Comparison of ENCODE assay signal across 9 mouse cellular contexts in genomic region chr10:76964436-76964835, GRCm38 (mm10). TPM values are rescaled to one million over a fixed set of nuclear protein-coding genes. Genes with fewer than 3 reads are reported as not detected.
DNase-seq lines count a peak whose midpoint lies in the region; ATAC-seq lines count a peak whose summit lies in the region.
"Had no signal": no experiment of that assay in that cellular context is flagged by ENCODE, and none has a peak within 500 bp of the region (broad histone marks: within the 10 kb centered on the region; RNA-seq: fewer than 3 reads in every experiment).

No protein-coding gene starts in this region.

- 0 out of 2 replicates have a peak overlapping the region, but pooled peaks have one; percentile 5 for H3K4me2 ChIP-seq in neural tube, embryonic 15.5 days
- H3K4me2 ChIP-seq: limb, embryonic 15.5 days had no signal

- peak; percentile 8 to 46 for DNase-seq in heart, adult 18-20 months
- no peak for DNase-seq in heart, postnatal 36 days
- no peak for DNase-seq in heart, embryonic 10.5 days (ENCODE audit: low spot score)
- DNase-seq in kidney, postnatal 4 days, result peak; percentile 53 to 66
- DNase-seq in cerebellum, postnatal 4 days (ENCODE audit: low spot score in 2 of 2), result no peak
- DNase-seq in urinary bladder, postnatal 14 days (ENCODE audit: low spot score), result no peak

- H3K36me3 ChIP-seq in heart, embryonic 10.5 days, result no peaks in the 10 kb centered on the region
- no peaks in the 10 kb centered on the region for H3K36me3 ChIP-seq in neural tube, embryonic 15.5 days
- H3K36me3 ChIP-seq: limb, embryonic 15.5 days had no signal

- 19% methylated on average over 6 of the region's 6 CpGs for WGBS in heart, embryonic 10.5 days
- WGBS in neural tube, embryonic 15.5 days, result 18% methylated on average over 6 of the region's 6 CpGs

- 0 out of 2 replicates have a peak overlapping the region, but pooled peaks have one; percentile 12 for H3K4me3 ChIP-seq in heart, embryonic 10.5 days
- no peak overlapping the region for H3K4me3 ChIP-seq in neural tube, embryonic 15.5 days (replicated peaks)
- H3K4me3 ChIP-seq: limb, embryonic 15.5 days had no signal

- peak overlapping the region; percentile 52 for H3K27ac ChIP-seq in heart, embryonic 10.5 days
- no peak overlapping the region for H3K27ac ChIP-seq in neural tube, embryonic 15.5 days (replicated peaks)
- H3K27ac ChIP-seq: limb, embryonic 15.5 days had no signal

- ATAC-seq in neural tube, embryonic 15.5 days (ENCODE audit: low FRiP score), result no peak
- no peak for ATAC-seq in frontal cortex, adult (ENCODE audit: low TSS enrichment)

- no peaks in the 10 kb centered on the region; the same call in 1 of the 2 replicates for H3K27me3 ChIP-seq in heart, embryonic 10.5 days (ENCODE audit: insufficient read depth, poor library complexity, severe bottlenecking)
- H3K27me3 ChIP-seq in neural tube, embryonic 15.5 days (replicated peaks), result no peaks in the 10 kb centered on the region
- H3K27me3 ChIP-seq: limb, embryonic 15.5 days had no signal

- no peak overlapping the region for H3K9ac ChIP-seq in neural tube, embryonic 15.5 days (replicated peaks)
- H3K9ac ChIP-seq: limb, embryonic 15.5 days had no signal

- H3K4me1 ChIP-seq in heart, embryonic 10.5 days, result peaks cover 51% of the 10 kb centered on the region
- peaks cover 31% of the 10 kb centered on the region for H3K4me1 ChIP-seq in neural tube, embryonic 15.5 days

- intact Hi-C loops in heart, postnatal 36 days (cut with DNase I), result loop anchor here (5.0 kb wide), 1 partner anchor 57 kb away; no protein-coding TSS in a partner anchor

- H3K9me3 ChIP-seq in heart, embryonic 10.5 days, result no peaks in the 10 kb centered on the region
- no peaks in the 10 kb centered on the region for H3K9me3 ChIP-seq in neural tube, embryonic 15.5 days (replicated peaks)
- H3K9me3 ChIP-seq: limb, embryonic 15.5 days had no signal

RNA-seq across cellular contexts. Expression of gene Pcbp3, which starts 2.7 kb away (rescaled TPM):
- total RNA-seq in heart, adult 18-20 months (2021), result 1 to 10 TPM; 2.3 to 2.7 TPM
- 1 to 10 TPM; 2.4 to 4.9 TPM for total RNA-seq in heart, postnatal 36 days (2021)
- polyA plus RNA-seq in heart, embryonic 10.5 days (2016; fragmentation: Nextera tagmentation; extraction: Ambion mirVana), result 14.3 and 23.2 TPM in 2 replicates
- polyA plus RNA-seq in neural tube, embryonic 15.5 days (2015; fragmentation: Nextera tagmentation; extraction: Ambion mirVana), result 98.8 and 103 TPM in 2 replicates

Comparison
In these comparisons a context has a peak if more than half of its experiments do, and no peak if none do; other contexts are left out.
1. DNase-seq: peak in heart, adult 18-20 months (2 of 2) and kidney, postnatal 4 days (2 of 2); none in heart, postnatal 36 days (0 of 2), heart, embryonic 10.5 days (single experiment), cerebellum, postnatal 4 days (0 of 2) and urinary bladder, postnatal 14 days (single experiment).